In the genomic region with DNA sequence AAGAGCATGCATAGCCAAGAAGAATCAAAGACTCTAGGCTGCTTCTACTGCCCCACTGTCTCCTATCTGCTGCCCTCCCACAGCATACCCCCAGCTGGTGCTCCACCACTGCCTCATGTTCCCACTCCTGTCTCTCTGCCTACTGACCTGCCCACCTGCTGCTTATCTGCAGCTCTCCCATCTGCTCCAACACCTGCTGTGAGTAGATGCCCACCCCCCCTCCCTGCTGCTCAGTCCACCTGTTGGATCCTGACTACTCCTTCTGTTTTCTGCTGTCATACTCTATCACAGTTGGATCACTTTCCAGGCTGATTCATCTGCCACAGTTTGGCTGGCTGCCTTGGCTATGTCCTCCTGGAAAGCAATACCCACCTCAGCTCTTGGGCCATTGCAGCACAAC, we compare ENCODE assay signal across 16 mouse cellular contexts. TPM values are rescaled to one million over a fixed set of nuclear protein-coding genes. Genes with fewer than 3 reads are reported as not detected.
DNase-seq lines count a peak whose midpoint lies in the region; ATAC-seq and TF ChIP-seq lines count a peak whose summit lies in the region.
"Had no signal": no experiment of that assay in that cellular context is flagged by ENCODE, and none has a peak within 500 bp of the region (broad histone marks: within the 10 kb centered on the region; RNA-seq: fewer than 3 reads in every experiment).

No protein-coding gene starts in this region.

- H3K27ac ChIP-seq in layer of hippocampus, adult 2 months, result no peak overlapping the region
- H3K27ac ChIP-seq: heart, embryonic 10.5 days; left cerebral cortex, adult 2 months had no signal

- ATAC-seq in megakaryocyte-erythroid progenitor cell, adult 5-6 weeks (replicated peaks; ENCODE audit: low FRiP score, low TSS enrichment, poor library complexity, severe bottlenecking), result no peak
- ATAC-seq: lung, postnatal 0 days had no signal

- H3K4me3 ChIP-seq in layer of hippocampus, adult 2 months, result no peak overlapping the region
- H3K4me3 ChIP-seq: erythroblast, embryonic 14.5 days; heart, embryonic 10.5 days; left cerebral cortex, adult 2 months had no signal

- no peak for TF ChIP-seq CTCF in layer of hippocampus, adult 2 months (conservative IDR thresholded peaks at IDR 0.05)

- peak; percentile 37 for DNase-seq in adrenal gland, adult 2 months
- DNase-seq in adrenal gland, adult 18-20 months (ENCODE audit: low spot score in 2 of 2), result no peak
- DNase-seq in layer of hippocampus, adult 2 months (ENCODE audit: low spot score in 2 of 2), result peak; percentile 1 to 9
- no peak for DNase-seq in layer of hippocampus, postnatal 25 days (ENCODE audit: extremely low spot score in 1 of 2, low spot score in 1 of 2)
- peak; percentile 59 for DNase-seq in brain, adult 2 months (ENCODE audit: low read depth, low spot score)
- peak; percentile 23 to 39 for DNase-seq in cerebellum, postnatal 36 days
- DNase-seq in urinary bladder, adult 18-20 months (ENCODE audit: low spot score in 2 of 2), result no peak
- DNase-seq: kidney, adult 2 months had no signal

RNA-seq across cellular contexts. Expression of gene Efcab1, which starts 47.0 kb away (rescaled TPM):
- total RNA-seq in adrenal gland, adult 2 months (2021), result 1 to 10 TPM; 1.6 to 2.9 TPM
- 0.16 and 0.26 TPM in 2 replicates for polyA plus RNA-seq in adrenal gland, adult 2 months (2012; rRNA removed)
- 1 to 10 TPM; 2.2 to 2.7 TPM for total RNA-seq in adrenal gland, adult 18-20 months (2021)
- total RNA-seq in layer of hippocampus, adult 2 months (2021), result 1 to 10 TPM; 6.3 to 6.5 TPM
- 1 to 10 TPM; 5.3 to 5.5 TPM for total RNA-seq in layer of hippocampus, postnatal 25 days (2021)
- not detected in 2 replicates for total RNA-seq in megakaryocyte-erythroid progenitor cell, adult 5-6 weeks (2014; fragmentation: Nextera tagmentation)
- not detected in 2 replicates for total RNA-seq in megakaryocyte-erythroid progenitor cell, adult 5-6 weeks (2017)
- total RNA-seq: hematopoietic stem cell, adult 5-6 weeks; liver, adult 2 months had no signal
- polyA plus RNA-seq: erythroblast, embryonic 14.5 days; liver, adult 2 months; spleen, adult 2 months had no signal

Comparison
In these comparisons a context has a peak if more than half of its experiments do, and no peak if none do; other contexts are left out.
1. DNase-seq: peak in adrenal gland, adult 2 months (single experiment), layer of hippocampus, adult 2 months (2 of 2), brain, adult 2 months (single experiment) and cerebellum, postnatal 36 days (2 of 2); none in adrenal gland, adult 18-20 months (0 of 2), layer of hippocampus, postnatal 25 days (0 of 2) and urinary bladder, adult 18-20 months (0 of 2).